Mouse (Mus musculus): ENCODE results near the gene F12. TPM values are rescaled to one million over a fixed set of nuclear protein-coding genes. Genes with fewer than 3 reads are reported as not detected.
A peak's percentile ranks its signal among the peaks of the same experiment; 100 is the strongest.

Gene F12
- polyA plus RNA-seq, 1 experiment from 2014 or later: not detected

DNA sequence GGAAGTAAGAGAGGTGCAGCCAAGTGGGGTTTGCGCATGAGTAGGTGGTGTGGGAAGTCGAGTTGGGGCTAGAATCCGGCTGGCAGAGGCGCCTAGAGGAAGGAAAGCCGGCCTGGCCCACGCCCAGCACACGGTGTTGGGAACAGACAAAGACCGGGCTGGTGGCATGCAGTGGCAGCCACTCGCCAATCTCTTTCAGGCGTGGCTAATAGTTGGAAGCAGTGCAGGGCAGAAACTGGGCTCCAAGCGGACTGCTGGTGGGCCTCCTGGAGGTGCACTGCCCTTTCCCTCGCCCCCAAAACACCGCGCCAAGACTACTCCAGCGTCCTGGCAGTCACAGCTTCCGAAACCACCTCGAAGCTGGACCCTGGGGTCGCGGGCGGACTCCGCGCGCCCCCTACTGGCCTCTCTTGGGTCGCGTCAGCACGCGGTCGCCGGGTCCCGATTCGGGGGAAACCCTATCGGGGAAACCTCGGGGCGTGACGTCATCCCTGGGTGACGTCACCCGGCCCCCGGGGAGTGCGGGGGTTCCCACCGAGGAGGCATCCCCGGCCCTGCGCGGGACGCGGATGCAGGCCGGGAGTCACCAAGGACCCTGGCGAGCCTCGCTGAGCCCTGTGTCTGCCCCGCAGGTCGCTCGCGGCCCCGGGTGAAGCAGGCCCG lies 44.7 kb upstream of the F12 start:
- H3K4me1 ChIP-seq (ENCODE audit: control insufficient read depth, insufficient read depth, low read length): peaks cover 8% of the 10 kb centered on the region; the same call in 1 of the 2 replicates
- peak overlapping the region; percentile 56; the same call in 1 of the 2 replicates for H3K27ac ChIP-seq (ENCODE audit: low read length)
- peaks cover 25% of the 10 kb centered on the region for H3K36me3 ChIP-seq (ENCODE audit: control insufficient read depth, insufficient read depth, low read length)
- peak overlapping the region; percentile 100 for H3K4me2 ChIP-seq (replicated peaks; ENCODE audit: low read depth, low read length)
- H3K9me3 ChIP-seq (ENCODE audit: control insufficient read depth, low read depth, low read length): no peaks in the 10 kb centered on the region
- under 1% methylated on average over 43 of the region's 54 CpGs for WGBS
- no peaks in the 10 kb centered on the region for H3K27me3 ChIP-seq (ENCODE audit: control insufficient read depth, insufficient read depth, low read length)
- peak; percentile 64; the same call in 1 of the 2 replicates for ATAC-seq (ENCODE audit: insufficient number of reproducible peaks, insufficient read depth, low FRiP score, low read depth)
- H3K9ac ChIP-seq (replicated peaks; ENCODE audit: low read depth, low read length): peak overlapping the region; percentile 46
- H3K4me3 ChIP-seq (ENCODE audit: low read depth, low read length): peak overlapping the region; percentile 55

DNA sequence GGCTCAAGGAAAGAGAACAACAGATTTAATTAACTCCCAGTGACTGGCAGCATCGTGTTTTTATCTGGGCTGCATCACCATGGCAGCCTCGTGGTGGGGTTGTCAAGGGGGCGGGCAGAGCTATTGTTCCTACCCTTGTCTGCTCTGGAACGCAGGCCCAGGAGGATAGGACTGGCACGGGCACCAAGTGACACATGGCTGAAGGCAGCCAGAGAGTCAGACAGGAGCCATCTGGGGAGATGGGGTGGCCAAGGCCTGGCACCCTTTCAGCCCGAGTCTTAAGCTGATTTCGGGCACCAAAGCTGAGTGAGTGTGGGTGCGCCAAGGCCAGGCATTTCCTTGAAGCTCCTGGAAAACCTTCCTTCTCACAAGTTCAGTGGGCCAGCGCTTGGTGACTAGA lies 43.8 kb upstream of the F12 start:
- WGBS: 76% methylated on average over 9 of the region's 9 CpGs
- Histone ChIP-seq H3K27me3 (ENCODE audit: control insufficient read depth, insufficient read depth, low read length) (no peaks in the 10 kb centered on the region), H3K36me3 (ENCODE audit: control insufficient read depth, insufficient read depth, low read length) (peaks cover 16% of the 10 kb centered on the region), H3K4me1 (ENCODE audit: control insufficient read depth, insufficient read depth, low read length) (peaks cover 8% of the 10 kb centered on the region; the same call in 1 of the 2 replicates), H3K9me3 (ENCODE audit: control insufficient read depth, low read depth, low read length) (no peaks in the 10 kb centered on the region), H3K4me3 (ENCODE audit: low read depth, low read length) (no peak overlapping the region), H3K27ac (ENCODE audit: low read length) (no peak overlapping the region), H3K4me2 (replicated peaks; ENCODE audit: low read depth, low read length) (0 out of 2 replicates have a peak overlapping the region, but pooled peaks have one; percentile 100), H3K9ac (replicated peaks; ENCODE audit: low read depth, low read length) (no peak overlapping the region)
- no peak for ATAC-seq (ENCODE audit: insufficient number of reproducible peaks, insufficient read depth, low FRiP score, low read depth)

DNA sequence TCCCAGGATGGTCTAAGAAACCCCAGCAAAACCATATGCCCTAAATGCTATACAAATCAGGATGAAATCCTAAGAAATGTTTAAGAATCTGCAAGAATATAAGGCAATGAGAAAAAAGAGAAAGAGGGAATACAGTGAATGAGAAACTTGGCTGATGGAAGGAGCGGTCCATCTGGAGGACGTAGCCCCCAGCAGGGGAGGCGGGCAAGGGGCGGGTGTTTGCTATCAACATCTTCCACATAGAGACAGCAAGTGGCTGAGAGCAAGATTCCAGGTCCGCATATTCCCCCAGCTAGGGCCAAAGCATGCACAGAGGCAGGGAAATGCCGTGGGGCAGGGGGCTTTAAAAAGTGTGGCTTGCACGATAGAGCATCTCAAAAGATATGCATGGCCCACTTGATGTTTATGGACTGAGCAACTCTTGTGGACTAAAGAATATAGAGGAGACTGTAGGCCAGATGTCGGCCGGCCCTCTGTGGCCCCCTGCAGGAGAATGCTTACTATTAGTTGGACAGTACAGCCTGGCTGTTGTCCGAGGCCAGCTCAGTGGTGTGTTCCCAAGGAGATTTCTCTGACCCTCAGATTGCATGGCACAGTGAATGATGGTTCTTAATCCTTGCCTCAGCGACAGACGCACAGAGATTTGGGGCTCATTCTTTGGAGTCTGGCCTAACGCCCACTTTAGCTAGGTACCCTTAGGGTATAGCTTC lies 42.4 kb upstream of the F12 start:
- Histone ChIP-seq H3K27ac (ENCODE audit: low read length) (no peak overlapping the region), H3K27me3 (ENCODE audit: control insufficient read depth, insufficient read depth, low read length) (no peaks in the 10 kb centered on the region), H3K9me3 (ENCODE audit: control insufficient read depth, low read depth, low read length) (no peaks in the 10 kb centered on the region), H3K4me3 (ENCODE audit: low read depth, low read length) (no peak overlapping the region), H3K36me3 (ENCODE audit: control insufficient read depth, insufficient read depth, low read length) (peaks cover 2% of the 10 kb centered on the region; the same call in 1 of the 2 replicates), H3K4me1 (ENCODE audit: control insufficient read depth, insufficient read depth, low read length) (peaks cover 16% of the 10 kb centered on the region), H3K4me2 (replicated peaks; ENCODE audit: low read depth, low read length) (no peak overlapping the region), H3K9ac (replicated peaks; ENCODE audit: low read depth, low read length) (no peak overlapping the region)
- ATAC-seq (ENCODE audit: insufficient number of reproducible peaks, insufficient read depth, low FRiP score, low read depth): no peak
- WGBS: 40% methylated on average over 13 of the region's 13 CpGs

- 63% methylated on average over 5 of the region's 5 CpGs for WGBS
- Histone ChIP-seq H3K27ac (ENCODE audit: low read length) (no peak overlapping the region), H3K9ac (replicated peaks; ENCODE audit: low read depth, low read length) (no peak overlapping the region), H3K36me3 (ENCODE audit: control insufficient read depth, insufficient read depth, low read length) (peaks cover 7% of the 10 kb centered on the region; the same call in 1 of the 2 replicates), H3K9me3 (ENCODE audit: control insufficient read depth, low read depth, low read length) (no peaks in the 10 kb centered on the region), H3K4me2 (replicated peaks; ENCODE audit: low read depth, low read length) (no peak overlapping the region), H3K27me3 (ENCODE audit: control insufficient read depth, insufficient read depth, low read length) (no peaks in the 10 kb centered on the region), H3K4me1 (ENCODE audit: control insufficient read depth, insufficient read depth, low read length) (peaks cover 13% of the 10 kb centered on the region), H3K4me3 (ENCODE audit: low read depth, low read length) (no peak overlapping the region)
- ATAC-seq (ENCODE audit: insufficient number of reproducible peaks, insufficient read depth, low FRiP score, low read depth): no peak
Measured at GRCm38 (mm10) chr13:55465830-55466440, 39.3 kb upstream of the F12 start.

DNA sequence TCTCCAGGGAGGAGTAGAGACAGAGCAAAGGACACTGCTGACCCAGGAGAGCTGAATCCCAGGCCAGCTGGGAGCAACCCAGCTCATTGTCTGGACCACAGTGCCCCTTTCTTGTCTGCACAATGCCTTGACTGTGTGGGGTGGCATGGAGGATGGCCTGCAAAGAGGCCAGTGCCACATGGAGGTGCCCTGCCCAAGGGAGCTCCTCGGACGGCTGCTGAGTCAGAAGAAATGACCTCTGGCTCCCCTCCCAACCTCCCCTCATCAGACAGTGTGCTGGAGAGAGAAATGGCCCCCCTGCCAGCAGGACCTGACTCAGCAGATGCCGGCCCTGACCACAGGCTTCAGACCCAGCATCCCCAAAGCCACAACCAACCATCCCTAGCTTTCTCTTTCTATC lies 38.6 kb upstream of the F12 start:
- no peak overlapping the region for H3K27ac ChIP-seq (ENCODE audit: low read length)
- WGBS: 35% methylated on average over 3 of the region's 3 CpGs
- no peaks in the 10 kb centered on the region for H3K27me3 ChIP-seq (ENCODE audit: control insufficient read depth, insufficient read depth, low read length)
- no peak overlapping the region for H3K9ac ChIP-seq (replicated peaks; ENCODE audit: low read depth, low read length)
- ATAC-seq (ENCODE audit: insufficient number of reproducible peaks, insufficient read depth, low FRiP score, low read depth): no peak
- peak overlapping the region; percentile 83 for H3K4me2 ChIP-seq (replicated peaks; ENCODE audit: low read depth, low read length)
- no peaks in the 10 kb centered on the region for H3K9me3 ChIP-seq (ENCODE audit: control insufficient read depth, low read depth, low read length)
- H3K4me3 ChIP-seq (ENCODE audit: low read depth, low read length): 0 out of 2 replicates have a peak overlapping the region, but pooled peaks have one; percentile 55
- H3K36me3 ChIP-seq (ENCODE audit: control insufficient read depth, insufficient read depth, low read length): peaks cover 7% of the 10 kb centered on the region; the same call in 1 of the 2 replicates
- peaks cover 12% of the 10 kb centered on the region for H3K4me1 ChIP-seq (ENCODE audit: control insufficient read depth, insufficient read depth, low read length)

- under 1% methylated on average over 70 of the region's 84 CpGs for WGBS
Measured at GRCm38 (mm10) chr13:55464027-55464884, 37.7 kb upstream of the F12 start, which contains the start of gene Prr7. Gene Prr7 (plus strand): TSS chr13:55464267.

GRCm38 (mm10) chr13:55463399-55464026 lies 36.9 kb upstream of the F12 start:
- no peaks in the 10 kb centered on the region for H3K27me3 ChIP-seq (ENCODE audit: control insufficient read depth, insufficient read depth, low read length)
- H3K9ac ChIP-seq (replicated peaks; ENCODE audit: low read depth, low read length): no peak overlapping the region
- ATAC-seq (ENCODE audit: insufficient number of reproducible peaks, insufficient read depth, low FRiP score, low read depth): peak; percentile 25; the same call in 1 of the 2 replicates
- no peak overlapping the region for H3K27ac ChIP-seq (ENCODE audit: low read length)
- H3K4me1 ChIP-seq (ENCODE audit: control insufficient read depth, insufficient read depth, low read length): peaks cover 12% of the 10 kb centered on the region
- H3K36me3 ChIP-seq (ENCODE audit: control insufficient read depth, insufficient read depth, low read length): peaks cover 24% of the 10 kb centered on the region; the same call in 1 of the 2 replicates
- H3K4me3 ChIP-seq (ENCODE audit: low read depth, low read length): peak overlapping the region; percentile 55
- no peaks in the 10 kb centered on the region for H3K9me3 ChIP-seq (ENCODE audit: control insufficient read depth, low read depth, low read length)
- 11% methylated on average over 14 of the region's 14 CpGs for WGBS
- H3K4me2 ChIP-seq (replicated peaks; ENCODE audit: low read depth, low read length): peak overlapping the region; percentile 83

More at GRCm38 (mm10) chr13:55464027-55464884, 37.7 kb upstream of the F12 start, which contains the start of gene Prr7:
- Histone ChIP-seq H3K36me3 (ENCODE audit: control insufficient read depth, insufficient read depth, low read length) (peaks cover 16% of the 10 kb centered on the region; the same call in 1 of the 2 replicates), H3K27ac (ENCODE audit: low read length) (no peak within 1 kb of the TSS; the same call in 1 of the 2 replicates), H3K4me3 (ENCODE audit: low read depth, low read length) (peak within 1 kb of the TSS; percentile 55), H3K9me3 (ENCODE audit: control insufficient read depth, low read depth, low read length) (no peaks in the 10 kb centered on the region), H3K9ac (replicated peaks; ENCODE audit: low read depth, low read length) (peak within 1 kb of the TSS; percentile 51), H3K27me3 (ENCODE audit: control insufficient read depth, insufficient read depth, low read length) (no peaks in the 10 kb centered on the region), H3K4me2 (replicated peaks; ENCODE audit: low read depth, low read length) (peak within 1 kb of the TSS; percentile 83), H3K4me1 (ENCODE audit: control insufficient read depth, insufficient read depth, low read length) (peaks cover 12% of the 10 kb centered on the region)
- ATAC-seq (ENCODE audit: insufficient number of reproducible peaks, insufficient read depth, low FRiP score, low read depth): peak; percentile 68
